Mouse (Mus musculus): ENCODE data around the gene Mcm3ap. TPM values are rescaled to one million over a fixed set of nuclear protein-coding genes. Genes with fewer than 3 reads are reported as not detected.

Gene Mcm3ap
- polyA plus RNA-seq (2012; ENCODE audit: insufficient read depth, insufficient read length, low replicate concordance, missing spikeins) = not detected in 2 replicates

- TF ChIP-seq CTCF (IDR thresholded peaks at IDR 0.05; ENCODE audit: insufficient read depth, low read depth, low read length) (peak; percentile 48; the same call in 1 of the 2 replicates), POLR2A (IDR thresholded peaks at IDR 0.05; ENCODE audit: insufficient read depth, low read depth, low read length) (peak; percentile 90)
- H3K4me1 ChIP-seq (ENCODE audit: control insufficient read depth, insufficient read depth, low read length) = peaks cover 20% of the 10 kb centered on the region
- peak within 1 kb of the TSS; percentile 90 for H3K4me3 ChIP-seq (ENCODE audit: insufficient read depth, low read depth, low read length)
- peak within 1 kb of the TSS; percentile 59 for H3K27ac ChIP-seq (ENCODE audit: insufficient read depth, low read depth, low read length)
- WGBS = under 1% methylated on average over 55 of the region's 55 CpGs
Observed at GRCm38 (mm10) chr10:76468203-76469162, at the start of gene Mcm3ap, which contains the start of gene Ybey. Gene Mcm3ap, plus strand, starts transcription at chr10:76468927. Gene Ybey, minus strand, starts transcription at chr10:76469114.

GRCm38 (mm10) chr10:76425674-76426073 is 43.1 kb upstream of the Mcm3ap start:
- H3K27ac ChIP-seq (ENCODE audit: insufficient read depth, low read depth, low read length) = no peak overlapping the region
- no peak overlapping the region for H3K4me3 ChIP-seq (ENCODE audit: insufficient read depth, low read depth, low read length)
- TF ChIP-seq CTCF (IDR thresholded peaks at IDR 0.05; ENCODE audit: insufficient read depth, low read depth, low read length) (no peak), POLR2A (IDR thresholded peaks at IDR 0.05; ENCODE audit: insufficient read depth, low read depth, low read length) (no peak)
- 95% methylated on average over 7 of the region's 7 CpGs for WGBS
- H3K4me1 ChIP-seq (ENCODE audit: control insufficient read depth, insufficient read depth, low read length) = no peaks in the 10 kb centered on the region

- 93% methylated on average over 11 of the region's 11 CpGs for WGBS
- Histone ChIP-seq H3K4me1 (ENCODE audit: control insufficient read depth, insufficient read depth, low read length) (no peaks in the 10 kb centered on the region), H3K27ac (ENCODE audit: insufficient read depth, low read depth, low read length) (no peak overlapping the region), H3K4me3 (ENCODE audit: insufficient read depth, low read depth, low read length) (no peak overlapping the region)
- TF ChIP-seq POLR2A (IDR thresholded peaks at IDR 0.05; ENCODE audit: insufficient read depth, low read depth, low read length) = no peak
- TF ChIP-seq CTCF (IDR thresholded peaks at IDR 0.05; ENCODE audit: insufficient read depth, low read depth, low read length) = no peak
Observed at GRCm38 (mm10) chr10:76433925-76434324, 34.8 kb upstream of the Mcm3ap start.

GRCm38 (mm10) chr10:76439107-76439890 is 29.4 kb upstream of the Mcm3ap start:
- no peak overlapping the region for H3K27ac ChIP-seq (ENCODE audit: insufficient read depth, low read depth, low read length)
- 92% methylated on average over 9 of the region's 9 CpGs for WGBS
- TF ChIP-seq CTCF (IDR thresholded peaks at IDR 0.05; ENCODE audit: insufficient read depth, low read depth, low read length) (no peak), POLR2A (IDR thresholded peaks at IDR 0.05; ENCODE audit: insufficient read depth, low read depth, low read length) (no peak)
- no peak overlapping the region for H3K4me3 ChIP-seq (ENCODE audit: insufficient read depth, low read depth, low read length)
- H3K4me1 ChIP-seq (ENCODE audit: control insufficient read depth, insufficient read depth, low read length) = peaks cover 7% of the 10 kb centered on the region; the same call in 1 of the 2 replicates

- H3K27ac ChIP-seq (ENCODE audit: insufficient read depth, low read depth, low read length) = no peak within 1 kb of the TSS
- H3K4me1 ChIP-seq (ENCODE audit: control insufficient read depth, insufficient read depth, low read length) = peaks cover 7% of the 10 kb centered on the region; the same call in 1 of the 2 replicates
- TF ChIP-seq POLR2A (IDR thresholded peaks at IDR 0.05; ENCODE audit: insufficient read depth, low read depth, low read length) (no peak), CTCF (IDR thresholded peaks at IDR 0.05; ENCODE audit: insufficient read depth, low read depth, low read length) (no peak)
- 92% methylated on average over 17 of the region's 17 CpGs for WGBS
- no peak within 1 kb of the TSS for H3K4me3 ChIP-seq (ENCODE audit: insufficient read depth, low read depth, low read length)
Observed at GRCm38 (mm10) chr10:76440281-76440680, 28.4 kb upstream of the Mcm3ap start, which contains the start of gene AC141477.1. Gene AC141477.1, minus strand, starts transcription at chr10:76440444.

- peak within 1 kb of the TSS; percentile 89 for H3K4me3 ChIP-seq (ENCODE audit: insufficient read depth, low read depth, low read length)
- under 1% methylated on average over 78 of the region's 78 CpGs for WGBS
- TF ChIP-seq POLR2A (IDR thresholded peaks at IDR 0.05; ENCODE audit: insufficient read depth, low read depth, low read length) = peak; percentile 56
- TF ChIP-seq CTCF (IDR thresholded peaks at IDR 0.05; ENCODE audit: insufficient read depth, low read depth, low read length) = peak; percentile 62
- H3K27ac ChIP-seq (ENCODE audit: insufficient read depth, low read depth, low read length) = peak within 1 kb of the TSS; percentile 81
- H3K4me1 ChIP-seq (ENCODE audit: control insufficient read depth, insufficient read depth, low read length) = peaks cover 7% of the 10 kb centered on the region; the same call in 1 of the 2 replicates
Observed at GRCm38 (mm10) chr10:76442178-76443088, 26.3 kb upstream of the Mcm3ap start, which contains the start of gene Pcnt. Gene Pcnt, minus strand, starts transcription at chr10:76442786.

GRCm38 (mm10) chr10:76445996-76446681 is 22.6 kb upstream of the Mcm3ap start:
- no peak overlapping the region for H3K4me3 ChIP-seq (ENCODE audit: insufficient read depth, low read depth, low read length)
- H3K27ac ChIP-seq (ENCODE audit: insufficient read depth, low read depth, low read length) = no peak overlapping the region
- TF ChIP-seq CTCF (IDR thresholded peaks at IDR 0.05; ENCODE audit: insufficient read depth, low read depth, low read length) (no peak), POLR2A (IDR thresholded peaks at IDR 0.05; ENCODE audit: insufficient read depth, low read depth, low read length) (no peak)
- WGBS = 83% methylated on average over 4 of the region's 4 CpGs
- peaks cover 7% of the 10 kb centered on the region; the same call in 1 of the 2 replicates for H3K4me1 ChIP-seq (ENCODE audit: control insufficient read depth, insufficient read depth, low read length)

Measured in olfactory bulb, adult 2 months (tissue).